Mouse (Mus musculus) cerebellum, adult 2 months (tissue): ENCODE results near the gene Cyp2w1. TPM values are rescaled to one million over a fixed set of nuclear protein-coding genes. Genes with fewer than 3 reads are reported as not detected.
A peak's percentile ranks its signal among the peaks of the same experiment; 100 is the strongest.

Source experiments
- DNase-seq, 2 experiments: peaks; one replicate each; pipeline ENCODE4 v3.0.0; 2021
- H3K27ac ChIP-seq: fragments of 200-500 bp; 2 replicates; pipeline ENCODE4 v1.5.1; 2012; ENCODE audit warnings: low read length, control low read depth, inconsistent platforms; ENCODE audit not compliant: insufficient read depth
- H3K27me3 ChIP-seq: fragments of 200-500 bp; 2 replicates; pipeline ENCODE4 v1.6.1; 2012; ENCODE audit warnings: inconsistent platforms, mild to moderate bottlenecking, low read length, moderate library complexity; ENCODE audit not compliant: control insufficient read depth, insufficient read depth
- H3K4me1 ChIP-seq: fragments of 200-500 bp; 2 replicates; pipeline ENCODE4 v1.6.1; 2011; ENCODE audit warnings: low read length; ENCODE audit not compliant: control insufficient read depth, insufficient read depth
- H3K4me3 ChIP-seq: fragments of 200-500 bp; replicated peaks from 2 replicates; pipeline ENCODE3; 2011; ENCODE audit warnings: mild to moderate bottlenecking, low read depth, low read length, control low read depth; ENCODE audit not compliant: insufficient read depth
- CTCF ChIP-seq: fragments of 200-500 bp; IDR thresholded peaks from 2 replicates; pipeline ENCODE4 v1.5.1; 2011; ENCODE audit warnings: low read depth, mild to moderate bottlenecking, control low read depth, low read length, moderate library complexity, borderline replicate concordance; ENCODE audit not compliant: insufficient read depth
- POLR2A ChIP-seq: fragments of 200-500 bp; IDR thresholded peaks from 2 replicates; pipeline ENCODE4 v1.6.1; 2011; ENCODE audit warnings: low read length, control low read depth, borderline replicate concordance; ENCODE audit not compliant: insufficient read depth
- WGBS: fragments of 180-500 bp; shearing (Covaris S2); methylation state at CpG from one replicate; pipeline ENCODE4 v1.1.7; 2018; 5-methylcytosine and 5-hydroxymethylcytosine counted together
- polyA plus RNA-seq: library from polyadenylated mRNA; depleted of rRNA; stranded (reverse); fragments of >200 nt; gene quantifications from 2 replicates; pipeline ENCODE4 v1.2.3, GENCODE M21; 2012

The Cyp2w1 gene
- polyA plus RNA-seq, 1 experiment = not detected

GRCm38 (mm10) chr5:139397359-139397916, 45.0 kb downstream of the Cyp2w1 start:
- no peaks in the 10 kb centered on the region for H3K27me3 ChIP-seq
- no peak overlapping the region for H3K4me3 ChIP-seq
- no peak for DNase-seq
- H3K27ac ChIP-seq = no peak overlapping the region
- H3K4me1 ChIP-seq = peaks cover 27% of the 10 kb centered on the region
- no peak for TF ChIP-seq CTCF
- TF ChIP-seq POLR2A = no peak
- 93% methylated on average over 4 of the region's 4 CpGs for WGBS

GRCm38 (mm10) chr5:139397959-139398753, 45.7 kb downstream of the Cyp2w1 start:
- Histone ChIP-seq H3K4me3 (no peak overlapping the region), H3K27ac (no peak overlapping the region), H3K27me3 (no peaks in the 10 kb centered on the region), H3K4me1 (peaks cover 29% of the 10 kb centered on the region)
- peak; percentile 92 to 94 for DNase-seq
- TF ChIP-seq CTCF (peak; percentile 86), POLR2A (no peak)
- 33% methylated on average over 5 of the region's 5 CpGs for WGBS

GRCm38 (mm10) chr5:139398786-139399185, 46.4 kb downstream of the Cyp2w1 start:
- no peak for TF ChIP-seq CTCF
- TF ChIP-seq POLR2A = no peak
- Histone ChIP-seq H3K27ac (no peak overlapping the region), H3K27me3 (no peaks in the 10 kb centered on the region), H3K4me1 (peaks cover 31% of the 10 kb centered on the region), H3K4me3 (no peak overlapping the region)
- DNase-seq = no peak
- 46% methylated on average over 5 of the region's 5 CpGs for WGBS

- no peak overlapping the region for H3K27ac ChIP-seq
- peaks cover 31% of the 10 kb centered on the region for H3K4me1 ChIP-seq
- DNase-seq = peak in 1 of 2 experiments; percentile 65
- 32% methylated on average over 14 of the region's 14 CpGs for WGBS
- no peak overlapping the region for H3K4me3 ChIP-seq
- TF ChIP-seq POLR2A (no peak), CTCF (no peak)
- no peaks in the 10 kb centered on the region for H3K27me3 ChIP-seq
Measured at GRCm38 (mm10) chr5:139399991-139400390, 47.6 kb downstream of the Cyp2w1 start.

GRCm38 (mm10) chr5:139402106-139402505, 49.7 kb downstream of the Cyp2w1 start:
- Histone ChIP-seq H3K27ac (no peak overlapping the region), H3K4me3 (no peak overlapping the region), H3K27me3 (no peaks in the 10 kb centered on the region), H3K4me1 (peaks cover 31% of the 10 kb centered on the region)
- no peak for DNase-seq
- 49% methylated on average over 2 of the region's 2 CpGs for WGBS
- TF ChIP-seq POLR2A (no peak), CTCF (no peak)

GRCm38 (mm10) chr5:139403692-139404260, 51.4 kb downstream of the Cyp2w1 start:
- H3K27me3 ChIP-seq = no peaks in the 10 kb centered on the region
- no peak for TF ChIP-seq CTCF
- TF ChIP-seq POLR2A = no peak
- H3K4me3 ChIP-seq = no peak overlapping the region
- no peak for DNase-seq
- 98% methylated on average over 8 of the region's 8 CpGs for WGBS
- H3K27ac ChIP-seq = no peak overlapping the region
- H3K4me1 ChIP-seq = peaks cover 32% of the 10 kb centered on the region

GRCm38 (mm10) chr5:139404801-139405401, 52.5 kb downstream of the Cyp2w1 start, which contains the start of gene C130050O18Rik:
Gene C130050O18Rik (plus strand): TSS chr5:139405280.
- Histone ChIP-seq H3K27me3 (no peaks in the 10 kb centered on the region), H3K27ac (no peak within 1 kb of the TSS), H3K4me3 (no peak within 1 kb of the TSS), H3K4me1 (peaks cover 29% of the 10 kb centered on the region)
- WGBS = 92% methylated on average over 6 of the region's 6 CpGs
- no peak for TF ChIP-seq POLR2A
- no peak for TF ChIP-seq CTCF
- no peak for DNase-seq

- WGBS = 92% methylated on average over 7 of the region's 7 CpGs
- DNase-seq = no peak
- peaks cover 27% of the 10 kb centered on the region for H3K4me1 ChIP-seq
- no peak overlapping the region for H3K4me3 ChIP-seq
- H3K27ac ChIP-seq = no peak overlapping the region
- TF ChIP-seq POLR2A (no peak), CTCF (no peak)
- H3K27me3 ChIP-seq = no peaks in the 10 kb centered on the region
Measured at GRCm38 (mm10) chr5:139405478-139405877, 53.1 kb downstream of the Cyp2w1 start.
